Mouse (Mus musculus) left cerebral cortex, postnatal 10 days (tissue): ENCODE data around the gene Cyb5rl. TPM values are rescaled to one million over a fixed set of nuclear protein-coding genes. Genes with fewer than 3 reads are reported as not detected.
A peak's percentile ranks its signal among the peaks of the same experiment; 100 is the strongest.

Source experiments
- DNase-seq, 2 experiments: peaks; one replicate each; pipeline ENCODE4 v3.0.0; 2021 to 2022; ENCODE audit warnings: low spot score in 2 of 2, mixed read lengths in 1 of 2; ENCODE audit errors: extremely low spot score in 1 of 2
- intact Hi-C: fragments of 180-260 bp; cut with DNase I; formaldehyde crosslinking; loops from one replicate; pipeline ENCODE4 v1.15.1; 2025
- total RNA-seq, 2 experiments: library from RNA; stranded (reverse); gene quantifications; 2 replicates each; pipeline ENCODE4 v1.2.3; 2021

Cyb5rl gene
- total RNA-seq = 1 to 10 TPM; 9.0 to 9.7 TPM

DNA sequence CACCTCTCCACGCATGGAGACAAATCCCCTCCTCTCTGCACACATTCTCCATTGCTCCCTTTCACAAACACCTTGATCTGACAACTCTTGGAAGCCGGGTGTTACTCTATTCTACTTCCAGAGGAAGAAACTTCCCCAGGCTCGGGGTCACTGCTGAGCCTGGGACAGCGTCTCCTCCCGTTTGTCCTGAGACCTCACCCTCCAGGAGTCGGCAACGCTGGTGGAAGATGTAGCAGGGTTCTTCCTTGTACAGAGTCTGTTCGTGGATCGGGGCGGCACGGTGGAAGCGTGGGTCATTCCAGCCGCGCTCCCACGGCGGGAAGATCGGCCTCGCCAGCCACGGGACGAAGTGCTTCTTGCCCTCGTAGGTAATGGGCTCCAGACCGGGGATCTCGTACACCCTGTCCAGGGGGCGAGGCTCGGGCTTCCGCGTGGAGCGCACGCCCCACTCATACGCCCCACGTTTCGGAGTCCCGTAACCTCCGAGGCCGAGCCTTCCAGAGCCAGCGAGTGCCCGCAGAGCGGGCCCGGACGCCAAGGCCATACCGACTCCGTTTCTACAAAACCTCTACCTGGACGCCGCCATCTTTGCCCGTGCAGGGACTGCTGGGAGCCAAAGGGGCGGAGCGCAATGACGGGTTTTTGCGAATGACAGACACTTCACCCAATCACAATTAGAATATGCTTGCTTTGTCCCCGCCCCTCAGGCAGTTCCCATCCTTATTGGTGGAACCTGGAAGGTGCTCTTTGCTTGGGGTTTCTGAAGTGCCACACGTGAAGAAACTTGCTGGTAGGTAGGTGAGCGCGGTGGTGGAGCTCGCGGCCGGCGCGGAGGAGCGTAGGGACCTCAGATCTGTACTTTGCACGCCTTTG lies at the start of gene Cyb5rl, which contains the start of gene Mrpl37:
Gene Cyb5rl (plus strand): TSS at position 737 of the 873 bp plus-strand sequence.
Gene Mrpl37 (minus strand): TSS at position 617 of the 873 bp plus-strand sequence.
- intact Hi-C loops = loop anchor here (5.0 kb wide), 2 partner anchors 96 to 154 kb away; partner anchors contain the start of gene Ssbp3
- peak; percentile 95 to 97 for DNase-seq

DNA sequence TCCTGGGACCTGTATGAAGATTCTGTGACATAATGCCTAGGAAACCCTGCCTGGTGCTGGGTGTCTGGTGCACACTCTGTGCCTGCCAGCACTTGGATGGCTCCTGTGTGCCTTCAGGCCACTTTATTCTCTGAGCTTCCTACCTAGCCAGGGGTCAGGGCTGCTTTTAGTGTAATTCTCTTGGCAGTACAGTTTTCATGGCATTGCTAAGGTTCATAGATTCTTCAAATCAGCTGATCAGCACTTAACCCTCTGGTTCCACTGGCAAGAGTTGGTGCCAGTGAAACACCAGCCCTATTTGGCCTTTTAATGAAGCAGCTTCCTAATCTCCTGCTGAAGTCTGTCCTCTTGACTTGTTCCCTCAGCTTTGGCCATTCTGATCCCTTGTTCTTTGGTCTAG lies 49.5 kb upstream of the Cyb5rl start:
- intact Hi-C loops = no loop called here
- DNase-seq = no peak

DNA sequence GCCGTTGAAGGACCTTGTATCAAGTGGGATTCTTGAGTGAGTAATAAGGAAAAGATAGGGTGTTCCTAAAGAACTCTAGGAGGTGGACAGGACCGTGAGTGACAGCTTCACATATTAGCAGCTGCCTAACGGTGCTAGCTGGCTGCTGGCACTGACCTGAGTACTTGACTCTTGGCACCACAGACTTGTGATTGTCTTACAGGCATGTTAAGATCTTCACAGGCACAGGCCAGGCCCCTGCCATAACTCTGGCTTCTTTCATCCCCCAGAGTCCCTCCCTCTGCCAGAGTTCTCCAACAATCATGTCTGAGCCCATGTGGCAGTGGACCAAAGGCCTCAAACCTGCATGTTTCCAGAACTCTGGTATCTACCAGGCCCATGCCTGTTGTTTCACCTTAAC lies 48.3 kb upstream of the Cyb5rl start:
- intact Hi-C loops = no loop called here
- DNase-seq = no peak

DNA sequence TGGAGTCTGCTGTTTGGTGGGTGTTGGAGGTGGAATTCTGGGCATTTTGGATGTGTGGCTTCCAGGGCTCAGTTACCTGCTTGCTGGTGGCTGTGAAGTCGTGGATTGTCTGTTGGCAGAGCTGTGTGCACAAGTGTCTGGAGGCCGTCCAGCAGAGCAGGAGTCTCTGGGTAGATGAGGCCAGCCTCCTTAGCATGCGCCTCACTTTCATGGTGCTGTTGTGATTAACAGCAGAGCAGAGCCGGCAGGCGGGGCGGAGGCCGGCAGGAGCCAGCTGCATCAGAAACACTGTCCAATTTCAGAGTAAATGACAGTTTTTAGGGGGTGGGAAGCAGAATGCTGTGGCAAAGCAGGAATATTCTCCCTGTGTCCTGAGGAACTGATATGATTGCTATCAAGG lies 47.8 kb upstream of the Cyb5rl start:
- intact Hi-C loops = no loop called here
- peak in 1 of 2 experiments; percentile 60 for DNase-seq

DNA sequence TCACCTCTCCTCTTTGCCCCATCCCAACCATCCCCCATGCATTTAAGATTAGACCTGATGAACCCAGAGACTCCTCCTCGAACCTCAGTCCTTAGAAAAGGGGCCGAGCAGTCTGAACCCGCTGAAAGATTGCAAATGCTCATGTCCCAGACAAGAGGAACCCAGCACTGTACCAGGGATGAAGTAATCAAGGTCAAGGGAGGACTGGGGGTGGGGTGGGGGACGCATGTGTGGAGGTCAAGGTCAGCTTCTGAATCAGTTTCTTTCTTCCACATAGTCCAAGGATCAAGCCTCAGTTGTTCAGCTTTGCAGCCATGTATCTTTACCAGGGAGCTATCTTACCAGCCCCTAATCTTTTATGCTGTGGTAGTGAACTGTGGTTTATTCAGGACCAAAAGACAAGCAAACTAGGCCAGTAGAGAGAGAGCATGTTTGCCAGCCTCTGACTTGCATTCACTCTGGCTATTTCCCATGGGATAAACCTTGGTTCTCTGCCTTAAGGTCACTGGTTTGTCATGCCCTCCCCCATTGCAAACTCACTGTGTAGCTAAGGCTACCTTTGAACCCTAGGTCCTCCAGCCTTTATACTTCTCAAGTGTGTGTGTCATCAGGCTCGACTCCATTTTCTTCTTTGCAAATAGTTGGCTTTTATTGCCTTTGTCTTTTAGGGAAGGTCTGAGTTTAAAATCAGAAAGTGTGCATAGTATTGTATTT lies 46.3 kb upstream of the Cyb5rl start:
- intact Hi-C loops = no loop called here
- no peak for DNase-seq

DNA sequence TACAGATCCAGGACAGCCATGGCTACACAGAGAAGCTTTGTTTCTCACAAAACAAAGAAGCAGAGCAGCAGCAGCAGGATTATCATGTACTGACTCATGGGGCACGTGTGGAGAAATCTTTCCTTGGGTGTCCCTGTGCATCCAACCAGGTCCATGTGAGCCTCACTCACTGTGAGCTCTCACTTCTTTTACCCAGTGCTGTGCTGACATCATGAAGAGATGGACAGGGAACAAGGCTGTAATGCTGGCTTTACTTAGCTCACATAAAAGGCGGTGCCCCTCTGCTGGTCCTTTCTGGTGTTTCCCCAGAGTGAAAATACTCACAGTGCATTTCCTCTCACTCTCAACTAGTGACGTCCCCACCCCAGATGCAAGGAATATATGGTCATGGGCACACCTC lies 45.3 kb upstream of the Cyb5rl start:
- intact Hi-C loops = no loop called here

DNA sequence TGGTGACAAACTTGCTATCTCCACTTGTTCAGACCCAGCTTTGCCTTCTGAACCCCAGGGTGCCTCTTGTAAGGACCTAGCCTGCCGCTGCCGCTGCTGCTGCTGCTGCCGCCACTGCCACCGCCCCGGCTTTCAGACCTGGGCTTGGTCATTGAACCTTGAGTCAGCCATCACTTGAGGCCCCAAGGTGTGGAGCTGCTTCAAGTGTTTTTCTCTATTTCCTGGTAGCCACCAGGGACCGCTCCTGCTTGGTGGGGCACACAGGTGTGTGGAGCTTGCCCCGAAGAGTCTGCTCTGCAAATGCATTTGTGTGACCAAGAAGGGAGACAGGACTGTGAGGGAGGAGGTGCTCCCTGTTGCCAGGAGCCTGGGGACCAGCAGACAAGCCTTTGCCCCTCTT lies 41.9 kb upstream of the Cyb5rl start:
- intact Hi-C loops = no loop called here
- no peak for DNase-seq

More for the DNA sequence above, 45.3 kb upstream of the Cyb5rl start:
- DNase-seq = no peak

DNA sequence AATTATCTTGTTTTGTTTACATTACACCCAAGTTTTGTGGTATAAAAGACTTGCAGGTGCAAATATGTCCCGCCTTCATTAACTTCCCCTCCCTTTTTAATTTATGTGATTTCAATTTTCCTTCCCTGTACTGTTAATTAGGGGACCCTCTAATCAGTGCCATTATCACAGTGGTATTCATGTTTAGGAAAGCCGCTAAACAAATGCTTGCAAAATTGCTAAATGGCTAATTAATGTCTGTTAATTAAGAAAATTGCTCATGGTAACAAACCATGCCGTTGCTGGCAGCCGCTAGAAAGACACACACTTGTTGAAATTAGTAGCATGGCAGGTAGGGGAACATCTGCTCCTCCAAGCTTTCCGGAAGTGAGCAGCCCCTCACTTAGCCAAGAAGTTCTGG lies 41.4 kb upstream of the Cyb5rl start:
- intact Hi-C loops = no loop called here
- no peak for DNase-seq

DNA sequence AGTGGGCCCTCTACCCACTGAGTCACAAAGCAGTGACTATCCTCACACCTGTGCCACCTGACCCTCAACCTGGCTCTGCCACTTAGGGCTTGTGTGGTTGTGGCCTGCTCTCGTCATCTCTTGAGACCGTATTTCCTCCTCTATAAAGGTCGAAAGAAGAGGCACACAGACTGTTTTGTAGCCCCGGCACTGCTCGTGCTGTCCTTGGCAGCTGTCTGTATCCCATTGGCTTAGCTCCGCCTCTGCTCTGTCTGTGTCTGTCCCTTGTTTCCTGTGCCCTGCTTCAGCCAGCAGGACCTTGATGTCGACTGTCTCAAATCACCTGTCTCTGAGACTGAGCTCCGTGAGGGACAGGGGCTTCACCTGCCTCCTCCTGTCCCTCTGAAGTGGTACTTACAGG lies 40.3 kb upstream of the Cyb5rl start:
- no peak for DNase-seq
- intact Hi-C loops = no loop called here

DNA sequence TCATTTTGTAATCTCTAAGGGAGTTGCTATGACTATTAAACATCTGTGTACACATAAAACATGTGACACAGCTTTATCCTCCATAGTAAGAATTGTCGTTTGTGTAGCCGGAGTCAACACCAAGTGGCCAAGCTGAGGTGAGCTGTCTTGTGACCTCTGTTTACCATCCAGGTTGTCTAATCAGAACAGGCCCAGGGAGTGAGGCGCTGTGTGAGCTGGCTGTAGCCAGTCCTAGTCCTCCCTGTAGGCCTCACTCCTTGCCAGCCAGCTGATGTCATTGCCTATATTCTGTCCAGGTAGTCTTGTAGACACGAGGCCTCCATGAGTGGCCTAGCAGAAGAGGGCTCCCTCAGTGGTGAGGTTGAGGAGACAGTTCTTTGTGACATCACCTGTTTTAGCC lies 31.1 kb upstream of the Cyb5rl start:
- no peak for DNase-seq
- intact Hi-C loops = no loop called here

DNA sequence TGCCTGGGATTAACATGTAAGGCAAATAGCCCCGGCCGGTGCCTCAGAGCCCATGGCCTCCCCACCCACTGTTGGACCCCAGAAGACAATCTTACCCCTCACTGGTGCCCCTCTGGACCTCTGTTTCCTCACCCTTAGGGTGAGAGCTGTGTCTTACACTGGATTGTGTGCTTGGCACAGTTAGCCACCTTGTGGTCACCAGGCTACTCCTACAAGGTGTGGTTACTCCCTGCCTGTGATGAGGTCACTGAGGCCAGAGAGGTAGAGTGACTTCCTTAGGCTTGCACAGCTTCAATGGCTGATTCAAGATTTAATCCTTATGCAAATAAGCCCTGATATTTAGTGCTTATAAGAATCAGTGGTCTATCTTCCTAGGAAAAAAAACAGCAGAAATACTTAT lies 29.8 kb upstream of the Cyb5rl start:
- intact Hi-C loops = no loop called here
- DNase-seq = no peak

DNA sequence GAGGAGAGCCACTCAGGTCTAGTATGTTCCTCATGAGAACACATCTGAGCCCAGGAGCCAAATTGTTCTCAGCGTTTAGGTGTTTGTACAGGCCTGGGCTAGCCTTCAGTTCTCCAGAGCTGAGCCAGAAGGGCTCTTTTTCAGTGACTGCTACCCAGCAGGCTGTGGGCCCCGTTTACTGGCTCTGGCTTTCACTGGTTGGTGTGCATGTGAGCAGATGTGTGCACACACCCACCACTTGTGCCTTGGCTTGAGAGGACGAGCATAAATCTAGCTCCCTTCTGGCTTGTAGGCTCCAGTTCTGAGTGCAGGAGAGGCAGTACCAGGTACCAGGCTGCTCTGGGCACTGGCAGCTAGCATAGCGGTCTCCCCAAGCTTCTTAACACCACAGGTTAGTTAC lies 28.5 kb upstream of the Cyb5rl start:
- intact Hi-C loops = no loop called here
- DNase-seq = no peak

DNA sequence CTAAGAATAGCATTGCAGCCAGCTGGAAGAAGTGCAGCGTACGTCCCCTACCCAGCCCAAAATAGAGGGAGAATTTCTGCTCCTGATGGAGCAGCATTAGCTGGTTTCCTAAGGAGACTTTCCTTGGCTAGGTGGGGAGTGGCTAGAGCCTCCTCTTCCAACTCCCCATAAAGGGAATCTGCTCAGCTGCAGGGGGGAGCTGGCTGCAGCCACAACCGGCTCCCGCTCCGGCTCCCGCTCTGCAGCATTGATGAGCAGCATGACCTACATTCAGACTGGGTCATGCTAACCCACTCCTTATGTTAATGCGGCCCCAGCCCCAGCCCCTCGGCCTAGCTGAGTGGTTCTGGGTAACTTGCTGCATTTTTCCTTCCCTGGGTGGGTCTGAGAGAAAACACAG lies 27.5 kb upstream of the Cyb5rl start:
- DNase-seq = peak in 1 of 2 experiments; percentile 30

DNA sequence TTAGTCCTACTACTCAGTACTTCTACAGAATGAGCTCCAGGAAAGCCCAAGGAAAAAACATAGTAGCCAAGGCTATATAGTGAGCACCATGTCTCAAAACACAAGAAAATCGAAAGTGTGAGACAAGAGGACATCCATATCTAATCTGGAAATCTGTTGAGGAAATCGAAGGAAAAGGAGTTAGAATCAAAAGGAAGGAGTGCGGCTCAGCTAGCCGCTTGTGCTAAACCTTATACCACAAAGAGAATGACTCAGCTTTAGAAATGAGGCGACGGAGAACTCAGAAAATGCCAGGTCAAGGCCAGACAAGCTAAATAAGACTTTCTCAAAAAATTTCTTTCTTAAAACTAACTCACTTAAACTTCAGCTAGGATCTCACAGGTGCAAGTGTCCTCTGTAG lies 24.5 kb upstream of the Cyb5rl start:
- DNase-seq = no peak
- intact Hi-C loops = no loop called here

More for the DNA sequence above, 27.5 kb upstream of the Cyb5rl start:
- intact Hi-C loops = no loop called here

DNA sequence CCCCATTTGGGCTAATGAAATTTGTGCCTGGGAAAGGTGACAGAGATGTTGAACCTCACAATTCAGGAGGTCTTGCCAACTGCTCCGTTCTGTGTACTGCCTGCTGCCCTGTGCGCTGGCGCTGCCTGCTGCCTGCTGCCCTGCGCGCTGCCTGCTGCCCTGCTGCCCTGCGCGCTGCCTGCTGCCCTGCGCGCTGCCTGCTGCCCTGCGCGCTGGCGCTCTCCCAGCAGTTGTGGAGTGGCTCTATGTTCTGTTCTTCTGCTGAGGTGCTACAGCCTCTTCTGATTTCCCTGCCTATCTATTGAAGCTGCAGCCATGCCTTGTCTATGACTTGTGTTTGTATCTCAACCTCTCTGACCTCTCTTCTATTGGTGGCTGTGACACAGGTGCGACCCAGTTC lies 21.6 kb upstream of the Cyb5rl start:
- intact Hi-C loops = no loop called here
- DNase-seq = no peak

DNA sequence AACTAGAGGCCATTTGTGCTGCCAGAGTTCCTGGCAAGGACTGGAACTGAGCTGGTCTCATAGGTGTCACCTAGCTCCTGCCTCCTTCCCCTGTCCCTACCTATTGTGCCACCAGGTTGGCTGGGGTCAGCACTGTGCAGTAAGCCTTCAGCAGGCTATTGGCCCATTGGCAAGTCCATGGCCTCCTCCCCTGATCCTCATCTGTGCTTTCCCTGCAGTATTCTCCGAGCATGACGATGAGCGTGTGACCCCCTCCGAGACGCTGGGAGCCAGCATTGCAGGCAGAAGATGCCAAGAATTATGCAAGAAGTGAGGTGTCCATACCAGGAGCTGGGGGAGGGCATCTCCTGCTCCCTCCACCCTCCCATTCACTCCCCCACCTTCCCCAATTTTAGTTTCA lies 19.0 kb upstream of the Cyb5rl start:
- DNase-seq = no peak
- intact Hi-C loops = no loop called here

DNA sequence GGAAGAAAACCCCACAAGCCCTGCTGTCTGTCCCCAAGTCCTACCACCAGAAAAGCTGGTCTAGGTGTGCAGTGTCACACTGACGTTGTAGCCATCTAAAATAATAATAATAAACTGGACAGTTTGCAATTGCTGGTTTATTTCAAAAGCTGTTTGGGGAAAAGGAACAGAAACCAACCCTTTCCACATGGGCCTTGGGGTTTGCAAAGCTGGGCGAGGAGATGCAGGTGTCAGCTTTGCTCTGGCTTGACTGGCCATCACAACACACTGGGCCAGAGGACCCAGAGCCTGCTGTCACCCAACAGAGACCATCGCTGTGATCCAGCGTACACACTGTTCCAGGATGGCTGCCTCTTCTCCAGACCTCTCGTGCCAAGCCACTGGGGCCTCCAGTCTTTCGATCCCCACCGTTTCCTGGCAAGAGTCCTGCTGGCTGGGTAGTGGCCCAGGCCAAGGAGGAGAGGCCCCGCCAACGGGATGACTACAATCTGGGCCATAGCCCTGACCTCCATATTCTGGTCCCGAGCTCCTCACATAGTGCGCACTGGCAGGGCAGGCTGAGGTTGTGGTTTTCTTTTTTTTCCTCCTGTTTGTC lies 18.1 kb upstream of the Cyb5rl start:
- peak; percentile 42 to 65 for DNase-seq
- intact Hi-C loops = no loop called here

DNA sequence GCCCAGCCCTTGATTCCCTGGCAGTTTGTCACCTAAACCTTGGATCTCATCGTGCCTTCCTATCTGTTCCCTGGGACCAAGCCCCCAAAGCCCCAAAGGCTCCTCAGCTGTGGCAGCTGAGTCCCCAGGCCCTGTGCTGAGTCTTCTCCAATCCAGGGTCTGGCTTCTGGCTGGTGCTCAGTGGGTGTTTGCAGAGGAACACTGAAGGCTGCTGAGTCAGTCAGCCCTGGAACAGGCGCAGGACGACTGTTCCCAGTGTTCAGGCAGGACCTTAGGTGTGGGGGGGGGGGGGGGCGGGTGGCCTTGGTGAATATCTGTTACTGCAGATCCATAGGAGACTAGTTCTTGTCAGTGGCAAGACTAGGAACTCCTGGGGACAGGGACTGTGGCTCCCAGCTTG lies 14.9 kb upstream of the Cyb5rl start:
- no peak for DNase-seq
- intact Hi-C loops = no loop called here

DNA sequence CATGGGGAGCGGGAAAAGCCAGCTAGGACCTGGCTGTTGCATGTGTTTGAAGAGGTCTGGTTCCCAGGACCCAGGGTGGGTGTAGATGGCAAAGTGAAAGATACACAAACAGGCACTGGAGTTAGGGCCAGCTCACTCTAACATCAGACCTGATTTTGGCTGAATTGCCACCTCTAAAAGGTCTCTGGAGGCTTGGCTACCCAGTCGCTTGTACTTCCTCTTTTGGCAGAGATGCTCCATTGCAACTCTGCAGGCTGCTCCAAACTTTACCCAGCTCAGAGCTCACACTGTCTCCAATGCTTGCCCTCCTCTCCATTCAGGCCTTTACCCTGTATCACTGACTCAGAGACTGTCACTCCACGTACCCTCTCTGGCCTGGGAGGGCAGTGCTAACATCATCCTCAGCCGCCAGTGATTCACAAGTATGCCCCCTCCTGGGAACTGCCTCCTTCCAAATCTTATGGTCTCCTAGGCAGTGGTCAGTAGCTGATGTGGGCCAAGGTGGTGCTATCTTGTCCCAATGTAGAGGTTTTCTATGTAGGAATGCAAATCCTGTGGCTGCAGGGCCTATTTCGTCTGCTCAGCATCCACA lies 13.7 kb upstream of the Cyb5rl start:
- intact Hi-C loops = no loop called here
- no peak for DNase-seq
